Mouse (Mus musculus): Measurements from ENCODE around the gene Dvl2. TPM values are rescaled to one million over a fixed set of nuclear protein-coding genes. Genes with fewer than 3 reads are reported as not detected.
A peak's percentile ranks its signal among the peaks of the same experiment; 100 is the strongest.
"Not testable (repeated sequence)": the region's sequence is repeated elsewhere in the genome, so short reads cannot be mapped to it uniquely, and the experiment has no call there.

The Dvl2 gene
- polyA plus RNA-seq, 1 experiment from 2014 or later: 23.3 TPM

GRCm38 (mm10) chr11:70010033-70010432 is 9.6 kb downstream of the Dvl2 start:
- peaks cover 8% of the 10 kb centered on the region for H3K4me1 ChIP-seq (replicated peaks; ENCODE audit: control insufficient read depth, insufficient read depth, low read length)
- no peaks in the 10 kb centered on the region for H3K9me3 ChIP-seq (ENCODE audit: control insufficient read depth, low read length)
- DNase-seq (ENCODE audit: low spot score): no peak
- H3K27me3 ChIP-seq (replicated peaks; ENCODE audit: control insufficient read depth, insufficient read depth, low read length): no peaks in the 10 kb centered on the region
- H3K27ac ChIP-seq (ENCODE audit: low read depth, low read length): no peak overlapping the region
- no peak overlapping the region for H3K4me2 ChIP-seq
- H3K9ac ChIP-seq (ENCODE audit: low read depth, low read length): no peak overlapping the region
- WGBS: 91% methylated on average over 6 of the region's 6 CpGs
- H3K4me3 ChIP-seq (ENCODE audit: low read depth, low read length): no peak overlapping the region
- ATAC-seq (replicated peaks; ENCODE audit: low FRiP score): no peak
- H3K36me3 ChIP-seq (ENCODE audit: control insufficient read depth, insufficient read depth, low read length): peaks cover 55% of the 10 kb centered on the region

GRCm38 (mm10) chr11:70010548-70010947 is 10.2 kb downstream of the Dvl2 start:
- peaks cover 55% of the 10 kb centered on the region for H3K36me3 ChIP-seq (ENCODE audit: control insufficient read depth, insufficient read depth, low read length)

GRCm38 (mm10) chr11:70010961-70011360 is 10.6 kb downstream of the Dvl2 start:
- WGBS: 85% methylated on average over 10 of the region's 10 CpGs
- Histone ChIP-seq H3K9ac (ENCODE audit: low read depth, low read length) (no peak overlapping the region), H3K9me3 (ENCODE audit: control insufficient read depth, low read length) (no peaks in the 10 kb centered on the region), H3K4me1 (replicated peaks; ENCODE audit: control insufficient read depth, insufficient read depth, low read length) (peaks cover 8% of the 10 kb centered on the region), H3K4me3 (ENCODE audit: low read depth, low read length) (no peak overlapping the region), H3K4me2 (no peak overlapping the region), H3K27me3 (replicated peaks; ENCODE audit: control insufficient read depth, insufficient read depth, low read length) (no peaks in the 10 kb centered on the region), H3K27ac (ENCODE audit: low read depth, low read length) (no peak overlapping the region), H3K36me3 (ENCODE audit: control insufficient read depth, insufficient read depth, low read length) (peaks cover 52% of the 10 kb centered on the region)
- DNase-seq (ENCODE audit: low spot score): no peak
- ATAC-seq (replicated peaks; ENCODE audit: low FRiP score): no peak

More at GRCm38 (mm10) chr11:70010548-70010947, 10.2 kb downstream of the Dvl2 start:
- H3K4me1 ChIP-seq (replicated peaks; ENCODE audit: control insufficient read depth, insufficient read depth, low read length): peaks cover 8% of the 10 kb centered on the region
- H3K4me2 ChIP-seq: no peak overlapping the region
- ATAC-seq (replicated peaks; ENCODE audit: low FRiP score) (no peak), DNase-seq (ENCODE audit: low spot score) (no peak)
- H3K4me3 ChIP-seq (ENCODE audit: low read depth, low read length): no peak overlapping the region
- no peaks in the 10 kb centered on the region for H3K27me3 ChIP-seq (replicated peaks; ENCODE audit: control insufficient read depth, insufficient read depth, low read length)
- no peak overlapping the region for H3K9ac ChIP-seq (ENCODE audit: low read depth, low read length)
- no peak overlapping the region for H3K27ac ChIP-seq (ENCODE audit: low read depth, low read length)
- 85% methylated on average over 12 of the region's 12 CpGs for WGBS
- no peaks in the 10 kb centered on the region for H3K9me3 ChIP-seq (ENCODE audit: control insufficient read depth, low read length)

GRCm38 (mm10) chr11:70012931-70013330 is 12.5 kb downstream of the Dvl2 start:
- no peaks in the 10 kb centered on the region for H3K27me3 ChIP-seq (replicated peaks; ENCODE audit: control insufficient read depth, insufficient read depth, low read length)
- H3K9ac ChIP-seq (ENCODE audit: low read depth, low read length): no peak overlapping the region
- 90% methylated on average over 9 of the region's 9 CpGs for WGBS
- H3K4me2 ChIP-seq: no peak overlapping the region
- ATAC-seq (replicated peaks; ENCODE audit: low FRiP score) (no peak), DNase-seq (ENCODE audit: low spot score) (no peak)
- no peaks in the 10 kb centered on the region for H3K9me3 ChIP-seq (ENCODE audit: control insufficient read depth, low read length)
- no peak overlapping the region for H3K4me3 ChIP-seq (ENCODE audit: low read depth, low read length)
- peaks cover 17% of the 10 kb centered on the region for H3K4me1 ChIP-seq (replicated peaks; ENCODE audit: control insufficient read depth, insufficient read depth, low read length)
- no peak overlapping the region for H3K27ac ChIP-seq (ENCODE audit: low read depth, low read length)
- peaks cover 39% of the 10 kb centered on the region for H3K36me3 ChIP-seq (ENCODE audit: control insufficient read depth, insufficient read depth, low read length)

- no peak for ATAC-seq (replicated peaks; ENCODE audit: low FRiP score)
- H3K4me2 ChIP-seq: no peak overlapping the region
Observed at GRCm38 (mm10) chr11:70013408-70013807, 13.0 kb downstream of the Dvl2 start.

GRCm38 (mm10) chr11:70014051-70014450 is 13.7 kb downstream of the Dvl2 start:
- Histone ChIP-seq H3K4me3 (ENCODE audit: low read depth, low read length) (peak overlapping the region; percentile 62; the same call in 1 of the 2 replicates), H3K4me2 (peak overlapping the region; percentile 85), H3K9ac (ENCODE audit: low read depth, low read length) (peak overlapping the region; percentile 75), H3K36me3 (ENCODE audit: control insufficient read depth, insufficient read depth, low read length) (peaks cover 37% of the 10 kb centered on the region), H3K27ac (ENCODE audit: low read depth, low read length) (no peak overlapping the region), H3K4me1 (replicated peaks; ENCODE audit: control insufficient read depth, insufficient read depth, low read length) (peaks cover 26% of the 10 kb centered on the region), H3K9me3 (ENCODE audit: control insufficient read depth, low read length) (no peaks in the 10 kb centered on the region), H3K27me3 (replicated peaks; ENCODE audit: control insufficient read depth, insufficient read depth, low read length) (no peaks in the 10 kb centered on the region)
- 60% methylated on average over 5 of the region's 5 CpGs for WGBS
- ATAC-seq (replicated peaks; ENCODE audit: low FRiP score): no peak
- no peak for DNase-seq (ENCODE audit: low spot score)

More at GRCm38 (mm10) chr11:70013408-70013807, 13.0 kb downstream of the Dvl2 start:
- Histone ChIP-seq H3K9me3 (ENCODE audit: control insufficient read depth, low read length) (no peaks in the 10 kb centered on the region), H3K4me3 (ENCODE audit: low read depth, low read length) (no peak overlapping the region), H3K9ac (ENCODE audit: low read depth, low read length) (no peak overlapping the region), H3K4me1 (replicated peaks; ENCODE audit: control insufficient read depth, insufficient read depth, low read length) (peaks cover 19% of the 10 kb centered on the region), H3K27ac (ENCODE audit: low read depth, low read length) (no peak overlapping the region), H3K36me3 (ENCODE audit: control insufficient read depth, insufficient read depth, low read length) (peaks cover 39% of the 10 kb centered on the region), H3K27me3 (replicated peaks; ENCODE audit: control insufficient read depth, insufficient read depth, low read length) (no peaks in the 10 kb centered on the region)
- DNase-seq (ENCODE audit: low spot score): no peak
- 88% methylated on average over 3 of the region's 3 CpGs for WGBS

- DNase-seq (ENCODE audit: low spot score): peak; percentile 87
- under 1% methylated on average over 35 of the region's 35 CpGs for WGBS
- peak within 1 kb of the TSS; percentile 62 for H3K27ac ChIP-seq (ENCODE audit: low read depth, low read length)
- H3K27me3 ChIP-seq (replicated peaks; ENCODE audit: control insufficient read depth, insufficient read depth, low read length): no peaks in the 10 kb centered on the region
- H3K36me3 ChIP-seq (ENCODE audit: control insufficient read depth, insufficient read depth, low read length): peaks cover 31% of the 10 kb centered on the region
- peaks cover 35% of the 10 kb centered on the region for H3K4me1 ChIP-seq (replicated peaks; ENCODE audit: control insufficient read depth, insufficient read depth, low read length)
- H3K9ac ChIP-seq (ENCODE audit: low read depth, low read length): peak within 1 kb of the TSS; percentile 75
- ATAC-seq (replicated peaks; ENCODE audit: low FRiP score): peak; percentile 86
- peak within 1 kb of the TSS; percentile 85 for H3K4me2 ChIP-seq
- peak within 1 kb of the TSS; percentile 62 for H3K4me3 ChIP-seq (ENCODE audit: low read depth, low read length)
- H3K9me3 ChIP-seq (ENCODE audit: control insufficient read depth, low read length): no peaks in the 10 kb centered on the region
Observed at GRCm38 (mm10) chr11:70014880-70015558, 14.6 kb downstream of the Dvl2 start, which contains the start of gene Acadvl. Gene Acadvl, minus strand, starts transcription at chr11:70015411.

- 65% methylated on average over 6 of the region's 6 CpGs for WGBS
- peak overlapping the region; percentile 62 for H3K4me3 ChIP-seq (ENCODE audit: low read depth, low read length)
- no peaks in the 10 kb centered on the region for H3K9me3 ChIP-seq (ENCODE audit: control insufficient read depth, low read length)
- H3K4me2 ChIP-seq: peak overlapping the region; percentile 85
- H3K4me1 ChIP-seq (replicated peaks; ENCODE audit: control insufficient read depth, insufficient read depth, low read length): peaks cover 42% of the 10 kb centered on the region
- no peaks in the 10 kb centered on the region for H3K27me3 ChIP-seq (replicated peaks; ENCODE audit: control insufficient read depth, insufficient read depth, low read length)
- no peak overlapping the region for H3K27ac ChIP-seq (ENCODE audit: low read depth, low read length)
- ATAC-seq (replicated peaks; ENCODE audit: low FRiP score) (no peak), DNase-seq (ENCODE audit: low spot score) (no peak)
- peaks cover 26% of the 10 kb centered on the region for H3K36me3 ChIP-seq (ENCODE audit: control insufficient read depth, insufficient read depth, low read length)
- no peak overlapping the region for H3K9ac ChIP-seq (ENCODE audit: low read depth, low read length)
Observed at GRCm38 (mm10) chr11:70015677-70016076, 15.3 kb downstream of the Dvl2 start.

- not testable (repeated sequence) for H3K9me3 ChIP-seq (ENCODE audit: control insufficient read depth, low read length); H3K4me3 ChIP-seq (ENCODE audit: low read depth, low read length); H3K9ac ChIP-seq (ENCODE audit: low read depth, low read length); H3K27me3 ChIP-seq (replicated peaks; ENCODE audit: control insufficient read depth, insufficient read depth, low read length); ATAC-seq (replicated peaks; ENCODE audit: low FRiP score); H3K27ac ChIP-seq (ENCODE audit: low read depth, low read length); DNase-seq (ENCODE audit: low spot score); H3K4me2 ChIP-seq
- 76% methylated on average over 2 of the region's 2 CpGs for WGBS
- Histone ChIP-seq H3K4me1 (replicated peaks; ENCODE audit: control insufficient read depth, insufficient read depth, low read length) (peaks cover 42% of the 10 kb centered on the region), H3K36me3 (ENCODE audit: control insufficient read depth, insufficient read depth, low read length) (peaks cover 21% of the 10 kb centered on the region)
Observed at GRCm38 (mm10) chr11:70016177-70016576, 15.8 kb downstream of the Dvl2 start.
